In genomic region chr5:81321276-81321934, GRCm38 (mm10) we compare ENCODE assay signal across 20 mouse cellular contexts.
A peak's percentile ranks its signal among the peaks of the same experiment; 100 is the strongest.
DNase-seq lines count a peak whose midpoint lies in the region; ATAC-seq lines count a peak whose summit lies in the region.
"Had no signal": no experiment of that assay in that cellular context is flagged by ENCODE, and none has a peak within 500 bp of the region (broad histone marks: within the 10 kb centered on the region; RNA-seq: fewer than 3 reads in every experiment).

No protein-coding gene starts in this region.

- no peak for DNase-seq in forebrain, embryonic 11.5 days (ENCODE audit: low spot score)
- DNase-seq in forebrain, embryonic 10.5 days (ENCODE audit: extremely low spot score, low spot score): no peak
- peak; percentile 75 for DNase-seq in retina, postnatal 1 day
- no peak for DNase-seq in retina, embryonic 14.5 days (ENCODE audit: low spot score)
- no peak for DNase-seq in kidney, postnatal 36 days
- DNase-seq: adrenal gland, postnatal 10 days; B cell, adult 2 months; cerebellum, adult 11-12 months; cerebellum, adult 9-10 months; cerebellum, postnatal 25 days; gastrocnemius, postnatal 14 days; heart, postnatal 36 days had no signal

- H3K36me3 ChIP-seq in forebrain, embryonic 11.5 days (ENCODE audit: control insufficient read depth, insufficient read depth, low read length): no peaks in the 10 kb centered on the region
- H3K36me3 ChIP-seq in forebrain, embryonic 10.5 days (replicated peaks): no peaks in the 10 kb centered on the region
- no peaks in the 10 kb centered on the region for H3K36me3 ChIP-seq in forebrain, embryonic 16.5 days (ENCODE audit: control insufficient read depth, insufficient read depth)
- no peaks in the 10 kb centered on the region for H3K36me3 ChIP-seq in heart, embryonic 12.5 days
- H3K36me3 ChIP-seq: embryonic facial prominence, embryonic 13.5 days; G1E; heart, embryonic 13.5 days; hindbrain, embryonic 15.5 days had no signal

- no peaks in the 10 kb centered on the region for H3K9me3 ChIP-seq in forebrain, embryonic 11.5 days (ENCODE audit: control insufficient read depth, low read length)
- H3K9me3 ChIP-seq in forebrain, embryonic 10.5 days: no peaks in the 10 kb centered on the region
- no peaks in the 10 kb centered on the region for H3K9me3 ChIP-seq in forebrain, embryonic 16.5 days (ENCODE audit: control insufficient read depth, low read length)
- H3K9me3 ChIP-seq in heart, embryonic 12.5 days (replicated peaks): no peaks in the 10 kb centered on the region
- H3K9me3 ChIP-seq: embryonic facial prominence, embryonic 13.5 days; G1E; heart, embryonic 13.5 days; hindbrain, embryonic 15.5 days had no signal

- WGBS in forebrain, embryonic 11.5 days: 17% methylated on average over 2 of the region's 2 CpGs
- 42% methylated on average over 2 of the region's 2 CpGs for WGBS in forebrain, embryonic 10.5 days
- 8% methylated on average over 2 of the region's 2 CpGs for WGBS in forebrain, embryonic 16.5 days
- WGBS in heart, embryonic 12.5 days: 81% methylated on average over 2 of the region's 2 CpGs

- H3K27ac ChIP-seq in forebrain, embryonic 11.5 days (ENCODE audit: low read depth, low read length): no peak overlapping the region
- H3K27ac ChIP-seq in forebrain, embryonic 10.5 days: no peak overlapping the region
- no peak overlapping the region for H3K27ac ChIP-seq in forebrain, embryonic 16.5 days (ENCODE audit: low read length)
- no peak overlapping the region for H3K27ac ChIP-seq in heart, embryonic 12.5 days (ENCODE audit: poor library complexity, severe bottlenecking)
- H3K27ac ChIP-seq: embryonic facial prominence, embryonic 13.5 days; heart, embryonic 13.5 days; hindbrain, embryonic 15.5 days had no signal

- no peak overlapping the region for H3K4me2 ChIP-seq in forebrain, embryonic 11.5 days (ENCODE audit: low read depth, low read length, severe bottlenecking)
- no peak overlapping the region for H3K4me2 ChIP-seq in forebrain, embryonic 16.5 days (ENCODE audit: low read length)
- no peak overlapping the region for H3K4me2 ChIP-seq in heart, embryonic 12.5 days
- H3K4me2 ChIP-seq: embryonic facial prominence, embryonic 13.5 days; heart, embryonic 13.5 days; hindbrain, embryonic 15.5 days had no signal

- H3K4me1 ChIP-seq in forebrain, embryonic 11.5 days (replicated peaks; ENCODE audit: control insufficient read depth, insufficient read depth, low read length): no peaks in the 10 kb centered on the region
- H3K4me1 ChIP-seq in forebrain, embryonic 10.5 days: peaks cover 16% of the 10 kb centered on the region
- H3K4me1 ChIP-seq in forebrain, embryonic 16.5 days (replicated peaks; ENCODE audit: control insufficient read depth, insufficient read depth, low read length): peaks cover 4% of the 10 kb centered on the region; the same call in 1 of the 2 replicates
- no peaks in the 10 kb centered on the region for H3K4me1 ChIP-seq in heart, embryonic 12.5 days (replicated peaks)
- H3K4me1 ChIP-seq: embryonic facial prominence, embryonic 13.5 days; heart, embryonic 13.5 days; hindbrain, embryonic 15.5 days had no signal

- H3K27me3 ChIP-seq in forebrain, embryonic 11.5 days (ENCODE audit: control insufficient read depth, insufficient read depth, low read length): peaks cover 9% of the 10 kb centered on the region
- peaks cover 49% of the 10 kb centered on the region for H3K27me3 ChIP-seq in forebrain, embryonic 10.5 days (ENCODE audit: poor library complexity, severe bottlenecking)
- no peaks in the 10 kb centered on the region for H3K27me3 ChIP-seq in forebrain, embryonic 16.5 days (replicated peaks; ENCODE audit: control insufficient read depth, insufficient read depth, low read length)
- no peaks in the 10 kb centered on the region for H3K27me3 ChIP-seq in heart, embryonic 12.5 days (replicated peaks)
- H3K27me3 ChIP-seq: embryonic facial prominence, embryonic 13.5 days; heart, embryonic 13.5 days; hindbrain, embryonic 15.5 days had no signal

- ATAC-seq in forebrain, embryonic 11.5 days (replicated peaks; ENCODE audit: low FRiP score): peak; percentile 75
- peak; percentile 86 for ATAC-seq in forebrain, embryonic 16.5 days
- ATAC-seq in heart, embryonic 12.5 days (ENCODE audit: insufficient number of reproducible peaks, low FRiP score): no peak
- ATAC-seq: CD4-positive, CD25-positive, alpha-beta regulatory T cell, adult 4 months; intestine, embryonic 16.5 days had no signal

- no peak overlapping the region for H3K9ac ChIP-seq in forebrain, embryonic 11.5 days (ENCODE audit: low read length)
- H3K9ac ChIP-seq in forebrain, embryonic 16.5 days (replicated peaks; ENCODE audit: low read depth, low read length): no peak overlapping the region
- no peak overlapping the region for H3K9ac ChIP-seq in heart, embryonic 12.5 days
- H3K9ac ChIP-seq: embryonic facial prominence, embryonic 13.5 days; heart, embryonic 13.5 days; hindbrain, embryonic 15.5 days had no signal

- H3K4me3 ChIP-seq in forebrain, embryonic 11.5 days (ENCODE audit: low read depth, low read length): no peak overlapping the region
- H3K4me3 ChIP-seq in forebrain, embryonic 10.5 days: no peak overlapping the region
- H3K4me3 ChIP-seq in forebrain, embryonic 16.5 days (replicated peaks; ENCODE audit: low read length): no peak overlapping the region
- no peak overlapping the region for H3K4me3 ChIP-seq in heart, embryonic 12.5 days
- H3K4me3 ChIP-seq: embryonic facial prominence, embryonic 13.5 days; heart, embryonic 13.5 days; hindbrain, embryonic 15.5 days had no signal
